Mouse (Mus musculus) stomach, postnatal 0 days (tissue): Measurements from ENCODE around the gene Dad1. TPM values are rescaled to one million over a fixed set of nuclear protein-coding genes. Genes with fewer than 3 reads are reported as not detected.

Experiments used
- ATAC-seq: fragments of 200-750 bp; cut with Nextera tagmentation; 2 replicates; pipeline ENCODE4 v1.8.0; 2017; ENCODE audit not compliant: low FRiP score, low TSS enrichment
- DNase-seq: peaks from one replicate; pipeline ENCODE4 v3.0.0-alpha.2; 2016; ENCODE audit warnings: low spot score
- H3K27ac ChIP-seq: fragments of 300-500 bp; sonication (generic); replicated peaks from 2 replicates; pipeline ENCODE4 v1.5.1; 2014; ENCODE audit warnings: mild to moderate bottlenecking, control low read depth
- H3K27me3 ChIP-seq: fragments of 300-500 bp; sonication (generic); 2 replicates; pipeline ENCODE4 v1.6.1; 2014; ENCODE audit warnings: low read length; ENCODE audit not compliant: control insufficient read depth, insufficient read depth
- H3K36me3 ChIP-seq: fragments of 300-500 bp; sonication (generic); 2 replicates; pipeline ENCODE4 v1.6.1; 2014; ENCODE audit warnings: low read length, mixed read lengths; ENCODE audit not compliant: control insufficient read depth, insufficient read depth
- H3K4me1 ChIP-seq: fragments of 300-500 bp; sonication (generic); replicated peaks from 2 replicates; pipeline ENCODE4 v1.6.1; 2014; ENCODE audit warnings: antibody characterized with exemption; ENCODE audit not compliant: control insufficient read depth, insufficient read depth
- H3K4me2 ChIP-seq: fragments of 300-500 bp; sonication (generic); replicated peaks from 2 replicates; pipeline ENCODE4 v1.6.1; 2014; ENCODE audit warnings: low read depth, mild to moderate bottlenecking, control low read depth, moderate library complexity
- H3K4me3 ChIP-seq: fragments of 300-500 bp; sonication (generic); 2 replicates; pipeline ENCODE4 v1.5.1; 2014; ENCODE audit warnings: low read depth, low read length, control low read depth
- H3K9ac ChIP-seq: fragments of 300-500 bp; sonication (generic); 2 replicates; pipeline ENCODE4 v1.6.1; 2014; ENCODE audit warnings: mild to moderate bottlenecking, low read length, control low read depth, mixed read lengths
- H3K9me3 ChIP-seq: fragments of 300-500 bp; sonication (generic); 2 replicates; pipeline ENCODE4 v1.6.1; 2016; ENCODE audit warnings: low read length; ENCODE audit not compliant: control insufficient read depth
- CTCF ChIP-seq: IDR thresholded peaks from 2 replicates; pipeline ENCODE4 v1.5.1; 2016; ENCODE audit warnings: antibody characterized with exemption, low read depth, mild to moderate bottlenecking, moderate library complexity
- EP300 ChIP-seq: optimal IDR thresholded peaks from 2 replicates; pipeline ENCODE3; 2016; ENCODE audit warnings: antibody characterized with exemption
- WGBS: fragments of 180-500 bp; shearing (Covaris S2); extraction: QIAGEN DNeasy Blood & Tissue Kit; methylation state at CpG from one replicate; pipeline ENCODE4 v1.1.7; 2014; 5-methylcytosine and 5-hydroxymethylcytosine counted together
- polyA plus RNA-seq: library from polyadenylated mRNA; unstranded; fragments of >200 nt; fragmentation: Nextera tagmentation; extraction: Ambion mirVana; gene quantifications from 2 replicates; pipeline ENCODE4 v1.2.1, GENCODE M21; 2015

Gene Dad1
- polyA plus RNA-seq, 1 experiment from 2014 or later, result 433 TPM

GRCm38 (mm10) chr14:54234231-54235040 lies 19.5 kb downstream of the Dad1 start:
- ATAC-seq, result no peak
- H3K27ac ChIP-seq, result peak overlapping the region; percentile 77

DNA sequence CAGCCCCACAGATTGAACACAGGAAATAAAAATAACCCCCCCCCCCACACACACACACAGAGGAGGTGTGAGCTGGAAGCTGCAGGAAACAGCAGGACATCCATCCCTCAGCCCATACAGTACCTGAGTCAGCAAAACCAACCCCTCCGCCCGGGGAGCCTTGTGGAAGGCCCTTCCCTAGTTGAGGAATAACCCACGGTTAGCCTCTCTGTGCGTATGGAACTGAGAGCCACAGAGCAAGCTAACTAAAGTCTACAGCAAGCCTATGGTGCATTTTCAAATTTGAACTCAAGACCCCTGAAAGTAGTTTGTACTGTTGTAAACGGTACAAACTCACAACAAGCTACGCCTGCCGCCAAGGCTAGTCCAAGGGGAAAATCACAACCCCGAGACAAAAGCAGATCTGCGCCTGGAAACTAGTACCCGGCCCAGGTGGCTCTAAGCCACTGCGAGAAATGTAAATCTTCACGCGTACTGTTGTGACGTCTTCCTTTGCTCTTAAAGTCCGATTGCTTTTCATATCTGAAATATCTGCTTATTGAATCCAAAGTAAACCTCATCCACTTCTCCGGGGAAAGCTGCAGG lies 20.3 kb downstream of the Dad1 start:
- Histone ChIP-seq H3K4me1 (no peaks in the 10 kb centered on the region), H3K27ac (peak overlapping the region; percentile 77), H3K36me3 (peaks cover 4% of the 10 kb centered on the region; the same call in 1 of the 2 replicates), H3K9ac (no peak overlapping the region), H3K9me3 (no peaks in the 10 kb centered on the region), H3K27me3 (no peaks in the 10 kb centered on the region), H3K4me3 (no peak overlapping the region), H3K4me2 (peak overlapping the region; percentile 25; the same call in 1 of the 2 replicates)
- TF ChIP-seq CTCF, result no peak
- no peak for TF ChIP-seq EP300
- no peak for ATAC-seq
- 51% methylated on average over 16 of the region's 16 CpGs for WGBS
- DNase-seq, result no peak

More at GRCm38 (mm10) chr14:54234231-54235040, 19.5 kb downstream of the Dad1 start:
- H3K36me3 ChIP-seq, result peaks cover 4% of the 10 kb centered on the region; the same call in 1 of the 2 replicates
- no peak for TF ChIP-seq EP300
- TF ChIP-seq CTCF, result no peak
- DNase-seq, result no peak
- no peaks in the 10 kb centered on the region for H3K27me3 ChIP-seq
- no peak overlapping the region for H3K9ac ChIP-seq
- H3K9me3 ChIP-seq, result no peaks in the 10 kb centered on the region
- H3K4me1 ChIP-seq, result no peaks in the 10 kb centered on the region
- no peak overlapping the region for H3K4me2 ChIP-seq
- 73% methylated on average over 20 of the region's 20 CpGs for WGBS
- no peak overlapping the region for H3K4me3 ChIP-seq

DNA sequence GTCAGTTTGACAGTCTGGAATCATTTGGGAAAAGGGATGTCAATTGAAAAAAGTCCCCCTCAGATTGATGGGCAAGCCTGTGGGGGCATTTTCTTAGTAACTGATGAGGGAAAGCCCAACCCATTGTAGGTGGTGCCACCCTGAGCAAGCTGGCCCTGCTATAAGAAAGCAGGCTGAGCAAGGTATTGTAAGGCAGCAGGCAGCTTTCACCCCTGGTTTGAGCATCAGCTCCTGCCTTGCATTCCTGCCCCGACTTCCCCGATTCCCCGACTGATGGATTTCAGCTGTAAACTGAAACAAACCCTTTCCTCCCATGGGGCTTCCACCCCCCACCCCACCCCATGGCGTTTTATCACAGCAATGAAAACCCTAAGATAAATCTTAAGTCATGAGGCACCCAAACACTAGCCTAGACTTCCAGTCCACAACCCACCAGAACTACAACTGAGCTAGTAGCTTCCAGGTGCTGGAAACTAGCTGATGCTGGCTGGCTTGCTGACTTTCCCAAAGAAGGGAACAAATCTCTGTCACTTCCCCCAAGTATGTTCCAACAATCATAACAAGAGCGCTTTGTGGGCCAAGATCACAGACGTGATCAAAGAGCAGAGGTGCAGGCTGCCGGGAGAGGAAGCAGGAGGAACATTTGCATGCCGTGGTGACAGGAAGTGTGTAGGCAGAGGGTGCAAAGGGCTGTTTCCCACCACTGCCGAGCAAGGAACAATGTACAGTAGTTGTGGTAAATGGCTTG lies 20.9 kb downstream of the Dad1 start:
- Histone ChIP-seq H3K36me3 (peaks cover 4% of the 10 kb centered on the region; the same call in 1 of the 2 replicates), H3K27ac (peak overlapping the region; percentile 77), H3K27me3 (no peaks in the 10 kb centered on the region), H3K4me2 (peak overlapping the region; percentile 25; the same call in 1 of the 2 replicates), H3K4me3 (no peak overlapping the region), H3K4me1 (no peaks in the 10 kb centered on the region), H3K9me3 (no peaks in the 10 kb centered on the region), H3K9ac (no peak overlapping the region)
- DNase-seq (peak; percentile 44), ATAC-seq (peak; percentile 45; the same call in 1 of the 2 replicates)
- 20% methylated on average over 9 of the region's 9 CpGs for WGBS
- TF ChIP-seq EP300, result no peak
- no peak for TF ChIP-seq CTCF

DNA sequence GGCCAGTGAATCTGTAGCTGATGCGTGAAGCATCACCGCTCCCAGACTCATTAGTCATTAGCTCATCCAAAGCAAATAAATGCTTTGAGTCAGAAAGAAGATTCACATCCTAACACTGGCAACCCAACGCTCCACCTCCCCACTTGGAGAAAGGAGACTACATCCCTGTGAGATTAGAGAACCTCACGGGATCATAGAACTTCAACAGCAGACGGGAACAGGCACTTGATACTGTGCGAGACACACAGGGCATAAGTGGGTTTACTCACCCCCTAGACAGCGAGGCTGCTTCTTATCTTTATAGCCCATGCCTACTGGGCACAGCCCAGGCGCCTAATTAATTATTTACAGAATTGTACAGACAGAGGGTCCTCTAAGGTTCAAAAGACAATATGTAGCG lies 21.8 kb downstream of the Dad1 start:
- Histone ChIP-seq H3K27me3 (no peaks in the 10 kb centered on the region), H3K36me3 (peaks cover 4% of the 10 kb centered on the region; the same call in 1 of the 2 replicates), H3K9me3 (no peaks in the 10 kb centered on the region), H3K27ac (no peak overlapping the region), H3K4me1 (no peaks in the 10 kb centered on the region), H3K9ac (no peak overlapping the region), H3K4me2 (no peak overlapping the region), H3K4me3 (no peak overlapping the region)
- TF ChIP-seq EP300, result no peak
- TF ChIP-seq CTCF, result no peak
- no peak for ATAC-seq
- WGBS, result 58% methylated on average over 9 of the region's 9 CpGs
- DNase-seq, result no peak

DNA sequence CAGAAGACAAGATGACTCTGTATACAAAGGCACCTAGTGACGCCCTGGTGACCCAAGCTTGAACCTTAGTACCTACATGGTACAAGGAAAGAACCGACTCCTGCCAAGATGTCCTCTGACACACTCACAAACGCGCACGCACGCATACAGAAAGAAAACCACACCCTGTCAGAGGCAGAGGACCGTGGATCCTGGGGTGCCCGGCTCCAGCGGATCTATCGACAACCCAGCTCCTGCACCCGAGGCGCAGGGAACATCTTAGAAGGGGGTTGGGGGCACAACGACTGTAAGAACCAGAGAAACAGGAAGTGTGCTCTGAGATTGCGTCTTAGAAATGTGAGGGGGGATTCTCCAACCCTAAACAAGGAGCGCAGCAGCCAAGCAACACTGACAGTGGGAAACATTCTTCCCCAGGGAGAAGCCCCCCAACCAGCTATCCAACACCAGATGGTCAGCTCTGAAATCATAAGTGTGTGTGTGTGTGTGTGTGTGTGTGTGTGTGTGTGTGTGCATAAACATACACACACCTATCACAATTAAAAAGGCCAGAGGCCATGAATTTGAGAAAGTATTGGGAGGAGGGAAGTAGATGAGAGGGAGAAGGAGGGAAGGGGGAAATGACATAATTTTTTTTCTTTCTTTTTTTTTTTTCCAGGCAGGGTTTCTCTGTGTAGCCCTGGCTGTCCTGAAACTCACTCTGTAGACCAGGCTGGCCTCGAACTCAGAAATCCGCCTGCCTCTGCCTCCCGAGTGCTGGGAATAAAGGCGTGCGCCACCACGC lies 22.5 kb downstream of the Dad1 start:
- DNase-seq (peak; percentile 62), ATAC-seq (peak; percentile 62)
- Histone ChIP-seq H3K9me3 (no peaks in the 10 kb centered on the region), H3K36me3 (peaks cover 4% of the 10 kb centered on the region; the same call in 1 of the 2 replicates), H3K27ac (no peak overlapping the region), H3K4me1 (0 out of 2 replicates have a peak, but pooled peaks cover 2% of the 10 kb centered on the region), H3K9ac (no peak overlapping the region), H3K27me3 (no peaks in the 10 kb centered on the region), H3K4me2 (no peak overlapping the region; the same call in 1 of the 2 replicates), H3K4me3 (no peak overlapping the region)
- 59% methylated on average over 21 of the region's 21 CpGs for whole genome bisulfite sequencing
- no peak for TF ChIP-seq CTCF
- no peak for TF ChIP-seq EP300
